Mouse (Mus musculus) cerebellum, adult 2 months (tissue): ENCODE measurements around the gene Mapre1.

Experiments used
- CTCF ChIP-seq: fragments of 200-500 bp; IDR thresholded peaks from 2 replicates; pipeline ENCODE4 v1.5.1; 2011; ENCODE audit warnings: low read depth, mild to moderate bottlenecking, control low read depth, low read length, moderate library complexity, borderline replicate concordance; ENCODE audit not compliant: insufficient read depth
- POLR2A ChIP-seq: fragments of 200-500 bp; IDR thresholded peaks from 2 replicates; pipeline ENCODE4 v1.6.1; 2011; ENCODE audit warnings: low read length, control low read depth, borderline replicate concordance; ENCODE audit not compliant: insufficient read depth

DNA sequence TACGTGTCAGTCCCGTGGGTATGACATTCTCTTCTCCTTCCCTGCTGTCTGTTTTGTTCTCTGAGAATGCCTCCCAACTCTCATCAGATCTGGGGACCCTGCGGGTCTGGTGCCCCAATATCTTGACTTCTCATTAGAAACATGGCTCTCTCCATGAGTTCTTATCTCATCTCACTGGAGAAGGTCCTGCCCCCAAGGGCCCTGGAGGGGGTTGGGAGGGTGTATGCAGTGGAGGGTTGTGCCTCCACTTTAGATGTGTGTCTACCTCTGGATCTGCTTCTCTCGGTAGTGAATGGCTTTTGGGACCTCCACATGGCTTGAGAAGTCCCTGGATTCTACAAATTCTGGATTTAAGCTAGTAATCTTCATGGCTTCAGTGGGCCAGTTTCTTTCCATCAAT, 40.1 kb downstream of the Mapre1 start:
- TF ChIP-seq CTCF (no peak), POLR2A (no peak)
